Mouse (Mus musculus) brain, adult 10 weeks (tissue): ENCODE data around the gene Tmprss2. TPM values are rescaled to one million over a fixed set of nuclear protein-coding genes. Genes with fewer than 3 reads are reported as not detected.

Experiments
- polyA plus RNA-seq: library from polyadenylated mRNA; stranded (reverse); fragments of 350-450 nt; fragmentation: Illumina TruSeq; extraction: RNeasy Lipid Tissue Mini Kit (QIAGEN cat#74804); gene quantifications from one replicate; pipeline ENCODE4 v1.2.3, GENCODE M21; 2015; ENCODE audit warnings: low read depth, low replicate concordance

The Tmprss2 gene
- polyA plus RNA-seq = not detected

DNA sequence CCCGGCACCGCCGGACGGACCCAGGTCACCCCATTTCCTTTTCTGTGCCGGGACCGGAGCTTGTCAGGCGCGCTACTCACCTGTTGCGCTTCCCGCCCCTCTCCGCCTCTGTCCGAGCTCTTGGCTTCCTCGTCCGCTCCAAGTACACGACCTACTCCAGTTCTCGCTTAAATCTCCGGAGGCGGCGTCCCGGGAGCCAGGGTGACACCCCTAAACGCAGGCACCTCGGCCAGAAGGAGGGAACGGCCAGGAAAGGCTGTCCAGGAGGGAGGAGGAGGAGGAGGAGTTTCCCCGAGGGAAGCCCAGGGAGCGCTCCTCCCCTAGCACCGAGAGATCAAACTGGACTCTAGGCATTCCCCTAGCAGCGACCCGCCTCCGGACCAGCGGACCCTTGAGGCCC lies at the start of gene Tmprss2:
Gene Tmprss2 (minus strand): TSS at position 257 of the 400 bp plus-strand sequence.

Other genes starting within 250 kb of the Tmprss2 start
- gene Mx1, start 148.3 kb downstream of the Tmprss2 start, polyA plus RNA-seq = 1.2 TPM
- gene Fam3b, start 96.4 kb downstream of the Tmprss2 start, polyA plus RNA-seq = not detected
- gene Ripk4, start 152.6 kb upstream of the Tmprss2 start, polyA plus RNA-seq = 0.43 TPM
- gene Prdm15, start 240.7 kb upstream of the Tmprss2 start, polyA plus RNA-seq = 9.8 TPM